Mouse (Mus musculus) liver, adult 2 months (tissue): ENCODE measurements around the gene Pigl. TPM values are rescaled to one million over a fixed set of nuclear protein-coding genes. Genes with fewer than 3 reads are reported as not detected.

Experiments
- DNase-seq: peaks from one replicate; pipeline ENCODE4 v3.0.0-alpha.2; 2011; ENCODE audit warnings: low read depth, low spot score; ENCODE audit errors: extremely low read depth
- H3K27ac ChIP-seq: fragments of 200-500 bp; replicated peaks from 2 replicates; pipeline ENCODE4 v1.5.1; 2012; ENCODE audit warnings: low read depth, mild to moderate bottlenecking, control low read depth, inconsistent platforms, low read length; ENCODE audit not compliant: insufficient read depth
- H3K27me3 ChIP-seq: fragments of 200-500 bp; 2 replicates; pipeline ENCODE4 v1.6.1; 2012; ENCODE audit warnings: mild to moderate bottlenecking, moderate library complexity, low read length, inconsistent platforms; ENCODE audit not compliant: control insufficient read depth, insufficient read depth
- H3K36me3 ChIP-seq: fragments of 200-500 bp; 2 replicates; pipeline ENCODE4 v1.6.1; 2012; ENCODE audit warnings: low read length, inconsistent platforms; ENCODE audit not compliant: control insufficient read depth, insufficient read depth
- H3K4me1 ChIP-seq: fragments of 200-500 bp; 2 replicates; pipeline ENCODE4 v1.6.1; 2011; ENCODE audit warnings: low read length; ENCODE audit not compliant: control insufficient read depth, insufficient read depth
- H3K4me3 ChIP-seq: fragments of 200-500 bp; 2 replicates; pipeline ENCODE4 v1.5.1; 2011; ENCODE audit warnings: low read depth, mild to moderate bottlenecking, control low read depth, low read length, moderate library complexity; ENCODE audit not compliant: insufficient read depth
- H3K79me2 ChIP-seq: fragments of 200-500 bp; 2 replicates; pipeline ENCODE4 v1.6.1; 2012; ENCODE audit warnings: inconsistent platforms, mild to moderate bottlenecking, low read length, moderate library complexity; ENCODE audit not compliant: control insufficient read depth, insufficient read depth
- H3K9ac ChIP-seq: fragments of 200-500 bp; 2 replicates; pipeline ENCODE4 v1.6.1; 2012; ENCODE audit warnings: low read depth, mild to moderate bottlenecking, control low read depth, inconsistent platforms, low read length
- CTCF ChIP-seq: fragments of 200-500 bp; IDR thresholded peaks from 2 replicates; pipeline ENCODE4 v1.5.1; 2011; ENCODE audit warnings: low read depth, low read length, control low read depth
- POLR2A ChIP-seq: fragments of 200-500 bp; IDR thresholded peaks from 2 replicates; pipeline ENCODE4 v1.6.1; 2011; ENCODE audit warnings: low read length, control low read depth; ENCODE audit not compliant: insufficient read depth; ENCODE audit errors: extremely low read depth
- WGBS: fragments of 180-500 bp; shearing (Covaris S2); methylation state at CpG from one replicate; pipeline ENCODE4 v1.1.7; 2018; 5-methylcytosine and 5-hydroxymethylcytosine counted together
- polyA plus RNA-seq: library from polyadenylated mRNA; depleted of rRNA; stranded (reverse); fragments of >200 nt; gene quantifications from 2 replicates; pipeline ENCODE4 v1.2.3, GENCODE M21; 2012
- total RNA-seq: library from RNA; depleted of rRNA; stranded (reverse); fragments of >200 nt; gene quantifications from 2 replicates; pipeline ENCODE4 v1.2.3, GENCODE M21; 2014

Pigl gene
- total and polyA plus RNA-seq, 2 experiments = 1.5 to 3.6 TPM

GRCm38 (mm10) chr11:62473516-62473915 lies 15.3 kb downstream of the Pigl start:
- no peaks in the 10 kb centered on the region for H3K27me3 ChIP-seq
- no peak overlapping the region for H3K9ac ChIP-seq
- no peaks in the 10 kb centered on the region for H3K79me2 ChIP-seq
- WGBS = 57% methylated on average over 5 of the region's 5 CpGs
- H3K36me3 ChIP-seq = no peaks in the 10 kb centered on the region
- no peak for TF ChIP-seq POLR2A
- no peak for TF ChIP-seq CTCF
- H3K4me3 ChIP-seq = no peak overlapping the region
- H3K4me1 ChIP-seq = no peaks in the 10 kb centered on the region
- no peak overlapping the region for H3K27ac ChIP-seq
- DNase-seq = no peak

- H3K36me3 ChIP-seq = no peaks in the 10 kb centered on the region
- H3K9ac ChIP-seq = no peak overlapping the region
- H3K27me3 ChIP-seq = no peaks in the 10 kb centered on the region
- H3K27ac ChIP-seq = no peak overlapping the region
- H3K4me1 ChIP-seq = peaks cover 7% of the 10 kb centered on the region
- WGBS = 83% methylated on average over 4 of the region's 4 CpGs
- no peak overlapping the region for H3K4me3 ChIP-seq
- no peaks in the 10 kb centered on the region for H3K79me2 ChIP-seq
- TF ChIP-seq CTCF (no peak), POLR2A (no peak)
- DNase-seq = no peak
Measured at GRCm38 (mm10) chr11:62476156-62476555, 17.9 kb downstream of the Pigl start.

- H3K27me3 ChIP-seq = no peaks in the 10 kb centered on the region
- H3K9ac ChIP-seq = no peak overlapping the region
- no peaks in the 10 kb centered on the region for H3K36me3 ChIP-seq
- WGBS = 6% methylated on average over 6 of the region's 6 CpGs
- H3K4me3 ChIP-seq = no peak overlapping the region
- no peak for TF ChIP-seq POLR2A
- no peak for TF ChIP-seq CTCF
- H3K79me2 ChIP-seq = no peaks in the 10 kb centered on the region
- DNase-seq = peak; percentile 74
- peak overlapping the region; percentile 42 for H3K27ac ChIP-seq
- peaks cover 7% of the 10 kb centered on the region for H3K4me1 ChIP-seq
Measured at GRCm38 (mm10) chr11:62478931-62479330, 20.7 kb downstream of the Pigl start.

- Histone ChIP-seq H3K4me1 (peaks cover 7% of the 10 kb centered on the region), H3K9ac (no peak overlapping the region), H3K27me3 (no peaks in the 10 kb centered on the region), H3K27ac (peak overlapping the region; percentile 66), H3K36me3 (no peaks in the 10 kb centered on the region), H3K4me3 (no peak overlapping the region), H3K79me2 (no peaks in the 10 kb centered on the region)
- no peak for TF ChIP-seq POLR2A
- TF ChIP-seq CTCF = no peak
- peak; percentile 97 for DNase-seq
- 29% methylated on average over 5 of the region's 5 CpGs for WGBS
Measured at GRCm38 (mm10) chr11:62479581-62479980, 21.3 kb downstream of the Pigl start.

GRCm38 (mm10) chr11:62486949-62487348 lies 28.7 kb downstream of the Pigl start:
- TF ChIP-seq CTCF (no peak), POLR2A (no peak)
- Histone ChIP-seq H3K4me1 (peaks cover 9% of the 10 kb centered on the region), H3K4me3 (no peak overlapping the region), H3K79me2 (no peaks in the 10 kb centered on the region), H3K9ac (no peak overlapping the region), H3K27me3 (no peaks in the 10 kb centered on the region), H3K27ac (no peak overlapping the region), H3K36me3 (no peaks in the 10 kb centered on the region)
- WGBS = 48% methylated on average over 1 of the region's 1 CpGs
- DNase-seq = peak; percentile 73

GRCm38 (mm10) chr11:62487540-62488350 lies 29.5 kb downstream of the Pigl start:
- DNase-seq = peak; percentile 98
- Histone ChIP-seq H3K9ac (peak overlapping the region; percentile 54; the same call in 1 of the 2 replicates), H3K27me3 (no peaks in the 10 kb centered on the region), H3K36me3 (no peaks in the 10 kb centered on the region), H3K27ac (peak overlapping the region; percentile 94), H3K4me3 (peak overlapping the region; percentile 41; the same call in 1 of the 2 replicates), H3K79me2 (no peaks in the 10 kb centered on the region), H3K4me1 (peaks cover 9% of the 10 kb centered on the region)
- no peak for TF ChIP-seq POLR2A
- no peak for TF ChIP-seq CTCF
- WGBS = 39% methylated on average over 10 of the region's 10 CpGs
